Mouse (Mus musculus): ENCODE measurements around the gene Prtg. TPM values are rescaled to one million over a fixed set of nuclear protein-coding genes. Genes with fewer than 3 reads are reported as not detected.

The Prtg gene
- polyA plus RNA-seq, 1 experiment from 2014 or later, result 1.1 TPM

DNA sequence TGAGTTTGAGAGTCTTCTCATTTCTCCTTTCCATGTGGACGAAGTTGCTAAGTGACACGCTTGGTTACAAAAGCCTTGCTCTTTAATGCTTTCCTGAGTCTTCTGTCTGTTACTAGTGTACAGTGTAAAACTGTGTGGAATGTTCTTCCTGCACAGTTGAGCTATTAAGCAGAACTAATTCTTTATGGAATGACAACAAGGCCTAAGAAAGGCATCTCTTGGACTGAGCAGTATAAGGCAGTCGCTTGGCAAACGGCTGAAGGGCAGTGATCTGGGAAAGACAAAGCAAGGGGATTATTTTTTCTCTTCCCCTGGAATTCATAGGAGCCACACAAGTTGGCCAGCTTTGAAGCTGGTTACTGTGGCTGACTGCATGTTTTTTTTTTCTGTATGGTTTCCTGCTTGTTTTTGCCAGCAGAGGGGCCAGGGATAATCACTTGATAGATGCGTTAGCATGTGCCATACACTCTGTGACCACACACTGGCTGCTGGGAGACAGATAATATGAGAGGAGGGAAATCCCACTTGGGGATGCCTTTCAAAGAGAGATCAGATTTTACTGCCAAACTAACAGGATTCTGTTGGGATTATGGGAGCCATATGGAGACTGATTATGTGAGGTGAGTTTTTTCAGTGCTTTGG is 22.1 kb downstream of the Prtg start:
- Histone ChIP-seq H3K4me2 (ENCODE audit: low read length) (no peak overlapping the region), H3K9ac (ENCODE audit: low read length) (no peak overlapping the region), H3K4me3 (ENCODE audit: control insufficient read depth in 1 of 2, insufficient read depth in 1 of 2, low read depth in 1 of 2, low read length in 2 of 2) (no peak overlapping the region), H3K4me1 (ENCODE audit: control insufficient read depth in 2 of 2, insufficient read depth in 2 of 2, low read length in 2 of 2) (peaks cover 10 to 14% of the 10 kb centered on the region in 2 experiments), H3K36me3 (ENCODE audit: control insufficient read depth, insufficient read depth, low read length) (no peaks in the 10 kb centered on the region), H3K27me3 (ENCODE audit: control insufficient read depth, insufficient read depth, low read length) (no peaks in the 10 kb centered on the region), H3K27ac (replicated peaks in 1 of 2; ENCODE audit: control insufficient read depth in 1 of 2, insufficient read depth in 1 of 2, low read depth in 2 of 2, low read length in 2 of 2) (no peak overlapping the region), H3K9me3 (ENCODE audit: control insufficient read depth, low read length) (no peaks in the 10 kb centered on the region)
- WGBS, result 54% methylated on average over 5 of the region's 5 CpGs
- ATAC-seq (ENCODE audit: insufficient number of reproducible peaks, insufficient read depth, low FRiP score, low read depth), result no peak

DNA sequence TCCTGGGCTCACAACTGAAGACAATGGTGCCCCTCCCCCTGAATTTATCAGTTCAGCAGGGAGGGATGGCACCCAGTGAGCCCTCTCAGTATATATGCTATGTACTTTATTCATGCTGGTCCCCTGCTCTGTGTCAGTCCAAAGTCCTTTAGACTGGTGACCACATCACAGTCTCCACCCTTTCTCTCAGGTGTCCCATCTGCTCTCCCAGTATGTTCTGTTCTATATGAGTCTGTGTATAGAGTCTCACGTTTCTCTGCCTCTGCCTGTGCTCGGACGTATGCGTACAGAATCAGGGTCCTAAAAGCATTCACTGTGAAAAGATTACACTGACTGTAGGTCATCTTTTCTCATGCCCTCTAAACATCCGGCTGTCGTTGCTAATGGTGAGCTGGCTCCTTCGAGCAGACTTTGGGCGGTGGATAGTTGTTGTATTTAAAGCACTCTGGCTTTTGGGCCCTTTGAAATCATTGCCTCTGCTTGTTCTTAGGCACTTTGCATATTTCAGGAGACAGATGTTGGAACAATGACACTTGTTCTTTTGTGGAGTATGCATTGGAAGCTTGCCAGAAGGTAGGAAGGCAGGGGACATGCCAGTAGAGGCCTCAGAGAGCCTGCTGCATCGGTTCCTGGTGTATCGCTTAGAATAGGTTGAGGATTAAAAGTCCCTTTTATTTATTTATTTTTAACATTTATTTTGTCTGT is 27.5 kb downstream of the Prtg start:
- H3K9ac ChIP-seq (ENCODE audit: low read length), result no peak overlapping the region
- ATAC-seq (ENCODE audit: insufficient number of reproducible peaks, insufficient read depth, low FRiP score, low read depth), result peak; percentile 64
- peaks cover 12 to 36% of the 10 kb centered on the region in 2 experiments for H3K4me1 ChIP-seq (ENCODE audit: control insufficient read depth in 2 of 2, insufficient read depth in 2 of 2, low read length in 2 of 2)
- H3K27me3 ChIP-seq (ENCODE audit: control insufficient read depth, insufficient read depth, low read length), result no peaks in the 10 kb centered on the region
- H3K4me2 ChIP-seq (ENCODE audit: low read length), result peak overlapping the region; percentile 35
- WGBS, result 12% methylated on average over 10 of the region's 10 CpGs
- no peaks in the 10 kb centered on the region for H3K9me3 ChIP-seq (ENCODE audit: control insufficient read depth, low read length)
- H3K27ac ChIP-seq (replicated peaks in 1 of 2; ENCODE audit: control insufficient read depth in 1 of 2, insufficient read depth in 1 of 2, low read depth in 2 of 2, low read length in 2 of 2), result peak overlapping the region; percentile 24 to 68
- no peak overlapping the region for H3K4me3 ChIP-seq (ENCODE audit: control insufficient read depth in 1 of 2, insufficient read depth in 1 of 2, low read depth in 1 of 2, low read length in 2 of 2)
- H3K36me3 ChIP-seq (ENCODE audit: control insufficient read depth, insufficient read depth, low read length), result no peaks in the 10 kb centered on the region

DNA sequence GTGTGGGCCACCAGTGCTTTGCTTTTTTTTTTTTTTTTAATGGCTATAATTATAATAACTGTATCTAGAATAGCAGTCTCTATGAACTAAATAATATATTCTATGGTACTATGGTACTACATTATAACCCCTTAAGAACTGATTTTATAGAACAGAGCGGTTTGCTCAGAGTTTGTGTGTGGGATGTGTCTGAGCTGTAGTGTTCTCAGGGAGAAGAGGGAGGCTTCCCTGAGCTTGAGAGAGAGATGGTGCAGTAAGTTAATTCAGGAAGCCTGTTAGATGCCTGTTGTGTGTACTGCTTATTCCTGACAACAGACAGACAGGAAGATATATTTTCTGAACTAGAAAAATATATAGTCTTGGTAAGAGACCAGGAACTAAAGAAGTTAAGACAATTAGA is 28.3 kb downstream of the Prtg start:
- H3K27ac ChIP-seq (replicated peaks in 1 of 2; ENCODE audit: control insufficient read depth in 1 of 2, insufficient read depth in 1 of 2, low read depth in 2 of 2, low read length in 2 of 2), result no peak overlapping the region
- no peak overlapping the region for H3K4me3 ChIP-seq (ENCODE audit: control insufficient read depth in 1 of 2, insufficient read depth in 1 of 2, low read depth in 1 of 2, low read length in 2 of 2)
- peaks cover 12 to 36% of the 10 kb centered on the region in 2 experiments for H3K4me1 ChIP-seq (ENCODE audit: control insufficient read depth in 2 of 2, insufficient read depth in 2 of 2, low read length in 2 of 2)
- ATAC-seq (ENCODE audit: insufficient number of reproducible peaks, insufficient read depth, low FRiP score, low read depth), result no peak
- H3K4me2 ChIP-seq (ENCODE audit: low read length), result no peak overlapping the region
- WGBS, result 83% methylated on average over 1 of the region's 1 CpGs
- H3K9ac ChIP-seq (ENCODE audit: low read length), result no peak overlapping the region
- no peaks in the 10 kb centered on the region for H3K36me3 ChIP-seq (ENCODE audit: control insufficient read depth, insufficient read depth, low read length)
- no peaks in the 10 kb centered on the region for H3K27me3 ChIP-seq (ENCODE audit: control insufficient read depth, insufficient read depth, low read length)
- H3K9me3 ChIP-seq (ENCODE audit: control insufficient read depth, low read length), result no peaks in the 10 kb centered on the region

DNA sequence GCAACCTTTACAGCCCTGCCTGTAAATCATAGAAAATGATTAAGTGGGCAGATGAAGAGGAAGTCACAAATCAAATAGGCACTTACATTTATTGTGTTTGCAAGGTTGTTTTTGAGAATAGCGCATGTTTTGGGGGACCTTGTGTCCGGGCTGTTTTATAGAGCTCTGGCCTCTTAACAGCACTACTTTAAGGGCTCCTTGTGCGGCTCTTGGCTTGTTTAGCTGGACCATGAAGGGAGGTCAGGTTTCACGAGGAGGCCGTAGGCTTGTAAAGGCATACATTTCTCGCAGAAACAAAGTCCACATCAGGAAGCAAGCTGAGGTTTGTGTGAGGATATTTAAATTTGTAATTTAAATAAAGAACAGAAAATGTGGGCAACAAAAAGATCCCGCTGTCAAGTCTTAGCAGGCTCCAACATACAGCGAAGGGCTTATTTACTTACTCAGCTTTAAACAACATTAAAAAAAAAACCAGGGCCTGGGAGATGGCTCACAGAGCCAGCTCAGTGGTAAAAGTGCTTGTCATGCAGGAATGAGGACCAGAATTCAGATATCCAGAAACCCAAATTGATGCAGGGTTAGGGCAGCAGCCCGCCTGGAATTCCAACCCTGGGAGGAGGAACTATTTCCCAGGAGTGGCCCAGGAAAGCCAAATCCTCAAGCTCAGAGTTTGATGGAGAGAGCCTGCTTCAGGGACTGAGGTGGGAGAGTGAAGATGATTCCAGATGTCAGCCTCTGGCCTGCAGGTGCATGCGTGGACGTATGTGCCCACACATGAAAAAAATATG is 30.2 kb downstream of the Prtg start:
- Histone ChIP-seq H3K27me3 (ENCODE audit: control insufficient read depth, insufficient read depth, low read length) (no peaks in the 10 kb centered on the region), H3K27ac (replicated peaks in 1 of 2; ENCODE audit: control insufficient read depth in 1 of 2, insufficient read depth in 1 of 2, low read depth in 2 of 2, low read length in 2 of 2) (no peak overlapping the region), H3K4me3 (ENCODE audit: control insufficient read depth in 1 of 2, insufficient read depth in 1 of 2, low read depth in 1 of 2, low read length in 2 of 2) (no peak overlapping the region), H3K9me3 (ENCODE audit: control insufficient read depth, low read length) (no peaks in the 10 kb centered on the region), H3K4me2 (ENCODE audit: low read length) (no peak overlapping the region), H3K9ac (ENCODE audit: low read length) (no peak overlapping the region), H3K36me3 (ENCODE audit: control insufficient read depth, insufficient read depth, low read length) (no peaks in the 10 kb centered on the region), H3K4me1 (ENCODE audit: control insufficient read depth in 2 of 2, insufficient read depth in 2 of 2, low read length in 2 of 2) (peaks cover 12 to 36% of the 10 kb centered on the region in 2 experiments)
- no peak for ATAC-seq (ENCODE audit: insufficient number of reproducible peaks, insufficient read depth, low FRiP score, low read depth)
- WGBS, result 71% methylated on average over 11 of the region's 11 CpGs

DNA sequence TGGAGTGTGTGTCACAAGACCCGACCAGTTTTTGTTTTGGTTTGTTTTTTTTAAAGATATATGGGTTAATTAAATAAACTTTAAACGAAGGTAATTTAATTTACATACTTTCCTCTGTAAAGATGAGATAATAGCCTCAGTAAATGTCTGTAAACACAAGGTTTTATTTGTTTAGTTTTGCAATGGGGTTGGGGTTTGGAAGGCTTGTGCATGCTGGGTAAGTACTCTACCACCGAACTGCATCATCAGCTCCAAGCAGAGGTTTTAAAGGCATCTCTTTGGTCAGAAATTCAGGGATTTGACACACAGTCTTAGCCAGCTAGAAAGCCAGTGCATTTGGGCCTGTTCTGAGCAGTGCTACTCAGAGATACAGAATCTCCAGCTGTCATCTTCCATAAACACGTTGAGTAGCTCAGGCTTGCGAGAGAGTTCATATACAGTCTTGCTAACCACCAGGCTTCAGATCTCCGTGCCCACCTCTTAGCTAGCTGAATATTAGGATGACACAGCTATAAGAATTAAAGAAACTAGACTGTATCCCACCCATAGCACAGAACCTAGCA is 31.0 kb downstream of the Prtg start:
- H3K4me3 ChIP-seq (ENCODE audit: control insufficient read depth in 1 of 2, insufficient read depth in 1 of 2, low read depth in 1 of 2, low read length in 2 of 2), result no peak overlapping the region
- H3K4me2 ChIP-seq (ENCODE audit: low read length), result no peak overlapping the region
- ATAC-seq (ENCODE audit: insufficient number of reproducible peaks, insufficient read depth, low FRiP score, low read depth), result no peak
- H3K27ac ChIP-seq (replicated peaks in 1 of 2; ENCODE audit: control insufficient read depth in 1 of 2, insufficient read depth in 1 of 2, low read depth in 2 of 2, low read length in 2 of 2), result no peak overlapping the region
- H3K9ac ChIP-seq (ENCODE audit: low read length), result no peak overlapping the region
- H3K4me1 ChIP-seq (ENCODE audit: control insufficient read depth in 2 of 2, insufficient read depth in 2 of 2, low read length in 2 of 2), result peaks cover 12 to 36% of the 10 kb centered on the region in 2 experiments
- 70% methylated on average over 6 of the region's 6 CpGs for WGBS
- no peaks in the 10 kb centered on the region for H3K27me3 ChIP-seq (ENCODE audit: control insufficient read depth, insufficient read depth, low read length)
- no peaks in the 10 kb centered on the region for H3K36me3 ChIP-seq (ENCODE audit: control insufficient read depth, insufficient read depth, low read length)
- H3K9me3 ChIP-seq (ENCODE audit: control insufficient read depth, low read length), result no peaks in the 10 kb centered on the region

DNA sequence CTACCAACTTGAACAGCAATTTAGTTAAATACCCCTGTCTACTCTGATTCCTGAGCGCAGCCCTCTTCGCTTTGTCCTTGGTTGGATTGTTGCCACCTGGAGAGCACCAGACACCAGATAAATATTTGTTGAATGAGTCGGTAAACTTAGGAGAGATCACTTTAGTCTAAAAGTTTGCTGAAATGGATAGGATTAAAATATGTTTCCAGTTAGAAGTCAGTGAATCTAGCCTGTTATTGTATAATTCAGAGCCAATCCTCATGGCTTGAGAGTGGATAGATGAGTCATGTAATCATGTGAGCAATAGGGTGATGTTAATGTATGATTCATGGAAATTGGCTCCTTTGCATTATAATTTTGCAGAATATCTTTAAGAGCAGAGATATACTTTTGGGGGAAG is 31.6 kb downstream of the Prtg start:
- no peak overlapping the region for H3K4me3 ChIP-seq (ENCODE audit: control insufficient read depth in 1 of 2, insufficient read depth in 1 of 2, low read depth in 1 of 2, low read length in 2 of 2)
- no peaks in the 10 kb centered on the region for H3K27me3 ChIP-seq (ENCODE audit: control insufficient read depth, insufficient read depth, low read length)
- ATAC-seq (ENCODE audit: insufficient number of reproducible peaks, insufficient read depth, low FRiP score, low read depth), result no peak
- no peaks in the 10 kb centered on the region; the same call in 1 of the 2 replicates for H3K36me3 ChIP-seq (ENCODE audit: control insufficient read depth, insufficient read depth, low read length)
- peaks cover 12 to 36% of the 10 kb centered on the region in 2 experiments for H3K4me1 ChIP-seq (ENCODE audit: control insufficient read depth in 2 of 2, insufficient read depth in 2 of 2, low read length in 2 of 2)
- no peaks in the 10 kb centered on the region for H3K9me3 ChIP-seq (ENCODE audit: control insufficient read depth, low read length)
- no peak overlapping the region for H3K9ac ChIP-seq (ENCODE audit: low read length)
- no peak overlapping the region for H3K27ac ChIP-seq (replicated peaks in 1 of 2; ENCODE audit: control insufficient read depth in 1 of 2, insufficient read depth in 1 of 2, low read depth in 2 of 2, low read length in 2 of 2)
- WGBS, result 71% methylated on average over 3 of the region's 3 CpGs
- no peak overlapping the region for H3K4me2 ChIP-seq (ENCODE audit: low read length)

DNA sequence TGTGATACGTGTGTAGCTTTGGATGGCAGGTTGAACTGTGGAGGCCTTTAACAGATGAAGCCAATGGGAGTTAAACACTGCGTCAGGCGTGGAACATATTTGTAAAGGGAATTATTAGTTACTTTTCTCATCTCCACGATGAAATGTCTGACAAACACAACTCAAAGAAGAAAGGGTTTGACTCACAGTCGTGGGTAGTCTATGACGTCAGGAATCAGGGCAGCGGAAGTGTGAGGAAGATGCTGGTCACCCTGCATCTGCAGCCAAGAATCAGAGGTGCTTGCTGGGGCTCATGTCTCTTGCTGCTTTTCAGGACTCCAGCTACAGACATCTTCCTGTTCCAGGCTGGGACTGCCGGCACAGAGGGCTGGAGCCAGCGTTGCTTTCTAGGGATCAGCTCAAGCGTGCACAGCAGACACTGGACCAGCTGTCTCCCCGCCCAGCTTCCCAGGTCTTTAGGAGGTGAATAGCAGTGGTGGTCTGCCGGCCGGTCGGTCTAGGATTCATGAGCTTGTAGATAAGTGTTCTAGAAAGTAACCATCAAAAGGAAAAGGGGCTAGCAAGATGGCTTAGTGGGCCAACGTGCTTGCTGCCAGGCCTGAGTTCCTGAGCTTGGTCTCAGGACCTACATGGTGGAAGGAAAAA is 32.8 kb downstream of the Prtg start:
- Histone ChIP-seq H3K4me3 (ENCODE audit: control insufficient read depth in 1 of 2, insufficient read depth in 1 of 2, low read depth in 1 of 2, low read length in 2 of 2) (no peak overlapping the region), H3K4me1 (ENCODE audit: control insufficient read depth in 2 of 2, insufficient read depth in 2 of 2, low read length in 2 of 2) (peaks cover 8 to 28% of the 10 kb centered on the region in 2 experiments), H3K36me3 (ENCODE audit: control insufficient read depth, insufficient read depth, low read length) (no peaks in the 10 kb centered on the region; the same call in 1 of the 2 replicates), H3K9ac (ENCODE audit: low read length) (no peak overlapping the region), H3K9me3 (ENCODE audit: control insufficient read depth, low read length) (no peaks in the 10 kb centered on the region), H3K27ac (replicated peaks in 1 of 2; ENCODE audit: control insufficient read depth in 1 of 2, insufficient read depth in 1 of 2, low read depth in 2 of 2, low read length in 2 of 2) (no peak overlapping the region), H3K27me3 (ENCODE audit: control insufficient read depth, insufficient read depth, low read length) (no peaks in the 10 kb centered on the region), H3K4me2 (ENCODE audit: low read length) (no peak overlapping the region)
- no peak for ATAC-seq (ENCODE audit: insufficient number of reproducible peaks, insufficient read depth, low FRiP score, low read depth)
- WGBS, result 81% methylated on average over 15 of the region's 15 CpGs
